Mouse (Mus musculus) heart, embryonic 10.5 days (tissue): ENCODE results near the gene Epn2. TPM values are rescaled to one million over a fixed set of nuclear protein-coding genes. Genes with fewer than 3 reads are reported as not detected.
A peak's percentile ranks its signal among the peaks of the same experiment; 100 is the strongest.

ENCODE experiments used
- DNase-seq: peaks from one replicate; pipeline ENCODE4 v3.0.0-alpha.2; 2017; ENCODE audit warnings: low spot score
- H3K27ac ChIP-seq: fragments of 300-500 bp; sonication (generic); 2 replicates; pipeline ENCODE4 v1.5.1; 2016; ENCODE audit warnings: mild to moderate bottlenecking
- H3K27me3 ChIP-seq: fragments of 300-500 bp; sonication (generic); 2 replicates; pipeline ENCODE4 v1.6.1; 2016; ENCODE audit warnings: mild to moderate bottlenecking; ENCODE audit not compliant: poor library complexity, insufficient read depth, severe bottlenecking
- H3K36me3 ChIP-seq: fragments of 300-500 bp; sonication (generic); 2 replicates; pipeline ENCODE4 v1.6.1; 2016; ENCODE audit warnings: mild to moderate bottlenecking, moderate library complexity
- H3K4me1 ChIP-seq: fragments of 300-500 bp; sonication (generic); 2 replicates; pipeline ENCODE4 v1.6.1; 2016; ENCODE audit warnings: mild to moderate bottlenecking
- H3K4me3 ChIP-seq: fragments of 300-500 bp; sonication (generic); 2 replicates; pipeline ENCODE4 v1.5.1; 2016; ENCODE audit warnings: mild to moderate bottlenecking, moderate library complexity
- H3K9me3 ChIP-seq: fragments of 300-500 bp; sonication (generic); 2 replicates; pipeline ENCODE4 v1.6.1; 2016; ENCODE audit warnings: mild to moderate bottlenecking, moderate library complexity
- WGBS: fragments of 180-500 bp; shearing (Covaris S2); methylation state at CpG from one replicate; pipeline ENCODE4 v1.1.7; 2016; 5-methylcytosine and 5-hydroxymethylcytosine counted together
- polyA plus RNA-seq: library from polyadenylated mRNA; unstranded; fragments of >200 nt; fragmentation: Nextera tagmentation; extraction: Ambion mirVana; gene quantifications from 2 replicates; pipeline ENCODE4 v1.2.1, GENCODE M21; 2016

The Epn2 gene
- polyA plus RNA-seq, 1 experiment from 2014 or later, result 22.9 TPM

DNA sequence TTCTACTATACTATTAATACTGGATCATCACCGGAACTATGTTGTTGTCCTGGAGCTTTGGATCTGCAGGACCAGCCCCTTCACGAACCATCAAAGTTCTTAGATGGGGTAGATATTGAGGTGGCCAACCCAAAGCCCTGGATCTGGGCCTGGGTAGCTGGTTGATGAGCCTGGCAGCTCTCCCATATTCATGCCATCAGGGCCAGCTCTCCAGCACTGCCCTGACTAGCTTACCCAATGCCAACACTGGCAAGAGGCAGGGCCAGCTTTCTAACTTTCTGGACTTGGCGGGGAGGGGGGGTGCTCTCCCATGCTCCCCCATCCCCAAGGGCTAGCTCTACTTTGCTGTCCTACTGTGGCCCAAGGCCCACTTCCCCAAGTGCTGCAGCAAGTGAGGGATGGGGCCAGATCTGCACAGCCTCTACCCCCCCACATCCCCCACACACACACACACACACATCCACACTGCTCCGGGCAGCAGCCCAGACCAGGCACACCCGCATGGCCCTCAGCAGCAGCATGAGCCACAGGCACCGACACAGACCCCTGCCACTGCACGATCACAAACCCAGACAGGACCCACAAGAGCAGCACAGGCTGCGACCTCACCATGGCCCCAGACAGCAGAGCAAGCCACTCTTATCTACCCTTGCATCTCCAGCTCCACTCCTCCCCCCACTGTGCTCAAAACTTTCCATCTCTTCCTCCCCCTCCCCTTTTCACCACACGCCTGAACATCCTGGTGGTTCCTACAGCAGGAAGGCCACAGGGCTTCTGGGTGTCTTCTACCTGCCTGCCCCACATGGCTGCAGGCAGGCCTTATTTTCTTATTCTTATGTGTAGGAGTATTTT, 98.0 kb downstream of the Epn2 start:
- peak; percentile 72 for DNase-seq
- Histone ChIP-seq H3K36me3 (peaks cover 1% of the 10 kb centered on the region; the same call in 1 of the 2 replicates), H3K4me1 (peaks cover 33% of the 10 kb centered on the region), H3K27me3 (peaks cover 13% of the 10 kb centered on the region; the same call in 1 of the 2 replicates), H3K9me3 (no peaks in the 10 kb centered on the region), H3K27ac (peak overlapping the region; percentile 37; the same call in 1 of the 2 replicates), H3K4me3 (no peak overlapping the region)
- WGBS, result 55% methylated on average over 9 of the region's 9 CpGs

DNA sequence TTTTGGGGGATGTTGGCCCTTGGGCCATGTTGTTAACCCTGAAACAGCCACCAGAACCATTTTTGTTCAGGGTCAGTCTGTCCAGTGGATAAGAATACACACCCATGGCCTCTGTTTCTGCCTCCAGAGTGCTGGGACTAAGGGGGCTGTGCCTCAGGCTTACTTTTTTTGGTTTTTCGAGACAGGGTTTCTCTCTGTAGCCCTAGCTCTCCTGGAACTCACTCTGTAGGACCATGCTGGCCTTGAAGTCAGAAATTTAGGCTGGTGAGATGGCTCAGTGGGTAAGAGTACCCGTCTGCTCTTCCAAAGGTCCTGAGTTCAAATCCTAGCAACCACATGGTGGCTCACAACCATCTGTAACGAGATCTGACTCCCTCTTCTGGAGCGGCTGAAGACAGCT, 100.7 kb downstream of the Epn2 start:
- Histone ChIP-seq H3K27me3 (peaks cover 7% of the 10 kb centered on the region; the same call in 1 of the 2 replicates), H3K27ac (no peak overlapping the region; the same call in 1 of the 2 replicates), H3K4me3 (no peak overlapping the region), H3K36me3 (no peaks in the 10 kb centered on the region), H3K9me3 (no peaks in the 10 kb centered on the region), H3K4me1 (peaks cover 9% of the 10 kb centered on the region)
- 82% methylated on average over 4 of the region's 4 CpGs for WGBS
- DNase-seq, result no peak

DNA sequence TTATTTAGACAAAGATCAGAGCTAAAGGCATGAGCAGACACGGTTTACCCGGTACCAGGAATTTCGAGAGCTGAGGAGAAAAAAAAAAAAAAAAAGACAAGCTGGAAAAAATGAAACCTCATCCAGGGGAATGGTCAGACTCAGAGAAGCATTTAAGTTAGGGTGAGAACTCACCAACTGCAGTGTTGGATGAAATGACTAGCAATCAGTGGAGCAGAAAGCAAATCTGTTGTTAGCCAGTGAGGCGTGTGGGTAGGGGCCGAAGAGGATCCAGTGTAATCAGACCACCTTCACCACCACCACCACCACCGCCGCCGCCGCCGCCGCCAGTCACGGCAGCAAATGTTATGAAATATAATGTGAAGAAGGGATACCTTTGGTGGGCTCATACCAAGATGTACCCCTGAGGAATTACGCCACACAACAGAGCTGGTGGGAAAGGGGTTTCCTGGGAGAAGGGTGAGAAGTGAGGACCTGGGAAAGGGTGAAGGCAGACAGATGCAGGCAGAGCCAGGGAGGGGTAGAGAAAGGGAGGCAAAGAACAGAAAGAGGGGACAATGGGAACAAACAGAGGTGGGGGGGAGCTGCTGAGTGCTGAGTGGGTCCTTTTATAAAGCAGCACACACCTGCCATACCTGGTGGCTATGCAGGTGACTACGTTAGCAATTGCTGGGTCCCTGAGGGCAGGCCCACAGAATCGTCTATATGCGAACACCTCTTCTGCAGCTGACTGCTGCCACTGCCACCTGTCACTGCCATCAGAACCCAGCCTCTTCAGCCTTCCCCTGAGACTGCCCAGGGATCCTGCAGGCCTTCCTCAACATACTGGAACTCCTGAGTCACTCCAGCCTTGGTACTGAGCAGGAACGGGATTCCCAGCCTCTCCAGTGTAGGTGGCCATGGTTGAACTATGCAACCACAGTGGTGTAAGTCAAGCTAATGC, 101.7 kb downstream of the Epn2 start:
- Histone ChIP-seq H3K9me3 (no peaks in the 10 kb centered on the region), H3K27me3 (peaks cover 10% of the 10 kb centered on the region; the same call in 1 of the 2 replicates), H3K27ac (peak overlapping the region; percentile 32; the same call in 1 of the 2 replicates), H3K4me3 (peak overlapping the region; percentile 5; the same call in 1 of the 2 replicates), H3K4me1 (peaks cover 9% of the 10 kb centered on the region), H3K36me3 (no peaks in the 10 kb centered on the region)
- 72% methylated on average over 17 of the region's 17 CpGs for WGBS
- no peak for DNase-seq

DNA sequence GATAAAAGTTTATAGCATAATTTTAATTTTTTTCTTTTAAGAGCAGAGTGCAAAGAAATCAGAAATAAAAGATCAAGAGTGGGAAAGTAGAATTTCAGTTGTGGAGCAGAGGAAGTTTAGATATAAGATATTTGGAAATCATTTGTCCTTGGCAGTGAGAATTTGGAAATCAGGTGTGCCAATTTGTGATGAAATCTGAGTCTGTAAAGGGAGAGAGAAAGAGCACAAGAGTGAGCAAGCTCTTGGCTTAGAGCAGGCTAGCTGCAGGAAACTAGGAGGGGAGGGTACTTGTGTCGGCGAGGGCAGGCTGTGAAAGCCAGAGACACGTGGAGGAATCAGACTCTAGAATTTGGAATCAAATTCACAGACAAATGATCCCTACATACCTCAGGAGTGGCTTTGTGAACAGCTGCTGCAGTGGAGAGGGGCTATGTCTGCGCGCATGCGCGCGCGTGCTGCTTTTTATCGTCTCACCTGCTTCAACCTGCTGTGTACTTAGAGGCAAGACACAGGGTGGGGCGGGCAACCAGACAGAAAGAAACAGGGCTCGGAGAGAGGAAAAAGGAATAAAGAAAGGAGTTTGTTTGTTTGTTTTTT, 102.6 kb downstream of the Epn2 start:
- H3K27ac ChIP-seq, result no peak overlapping the region
- no peak for DNase-seq

DNA sequence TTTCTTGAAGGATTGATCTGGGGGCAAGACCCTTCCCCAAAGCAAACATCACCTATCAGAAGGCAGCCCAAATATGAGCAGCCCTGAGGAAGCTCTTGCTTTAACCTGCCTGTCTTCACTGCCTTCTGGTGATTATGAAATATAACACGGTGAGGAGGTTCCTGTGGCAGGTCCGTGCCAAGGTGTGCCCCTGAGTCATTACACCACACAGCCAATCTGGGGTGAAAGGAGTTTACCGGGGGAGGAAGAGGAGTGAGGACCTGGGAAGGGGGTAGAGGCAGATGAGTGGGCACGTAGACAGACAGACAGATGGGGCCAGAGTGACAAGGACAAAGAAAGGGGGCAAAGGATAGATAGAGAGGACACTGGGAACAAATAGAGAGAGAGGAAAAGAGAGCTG, 105.9 kb downstream of the Epn2 start:
- H3K4me3 ChIP-seq, result no peak overlapping the region
- no peak overlapping the region for H3K27ac ChIP-seq
- no peaks in the 10 kb centered on the region for H3K9me3 ChIP-seq
- peaks cover 10% of the 10 kb centered on the region; the same call in 1 of the 2 replicates for H3K27me3 ChIP-seq
- H3K4me1 ChIP-seq, result no peaks in the 10 kb centered on the region
- no peak for DNase-seq
- H3K36me3 ChIP-seq, result no peaks in the 10 kb centered on the region
- WGBS, result 71% methylated on average over 4 of the region's 4 CpGs

More for the DNA sequence above, 102.6 kb downstream of the Epn2 start:
- no peak overlapping the region for H3K4me3 ChIP-seq
- H3K9me3 ChIP-seq, result no peaks in the 10 kb centered on the region
- H3K36me3 ChIP-seq, result no peaks in the 10 kb centered on the region
- H3K27me3 ChIP-seq, result peaks cover 10% of the 10 kb centered on the region; the same call in 1 of the 2 replicates
- WGBS, result 63% methylated on average over 12 of the region's 12 CpGs
- H3K4me1 ChIP-seq, result peaks cover 8% of the 10 kb centered on the region

- Histone ChIP-seq H3K4me3 (no peak overlapping the region), H3K27ac (no peak overlapping the region), H3K27me3 (peaks cover 3% of the 10 kb centered on the region; the same call in 1 of the 2 replicates), H3K36me3 (no peaks in the 10 kb centered on the region), H3K9me3 (no peaks in the 10 kb centered on the region), H3K4me1 (no peaks in the 10 kb centered on the region)
- DNase-seq, result no peak
Observed at GRCm38 (mm10) chr11:61470880-61471279, 108.6 kb downstream of the Epn2 start.

DNA sequence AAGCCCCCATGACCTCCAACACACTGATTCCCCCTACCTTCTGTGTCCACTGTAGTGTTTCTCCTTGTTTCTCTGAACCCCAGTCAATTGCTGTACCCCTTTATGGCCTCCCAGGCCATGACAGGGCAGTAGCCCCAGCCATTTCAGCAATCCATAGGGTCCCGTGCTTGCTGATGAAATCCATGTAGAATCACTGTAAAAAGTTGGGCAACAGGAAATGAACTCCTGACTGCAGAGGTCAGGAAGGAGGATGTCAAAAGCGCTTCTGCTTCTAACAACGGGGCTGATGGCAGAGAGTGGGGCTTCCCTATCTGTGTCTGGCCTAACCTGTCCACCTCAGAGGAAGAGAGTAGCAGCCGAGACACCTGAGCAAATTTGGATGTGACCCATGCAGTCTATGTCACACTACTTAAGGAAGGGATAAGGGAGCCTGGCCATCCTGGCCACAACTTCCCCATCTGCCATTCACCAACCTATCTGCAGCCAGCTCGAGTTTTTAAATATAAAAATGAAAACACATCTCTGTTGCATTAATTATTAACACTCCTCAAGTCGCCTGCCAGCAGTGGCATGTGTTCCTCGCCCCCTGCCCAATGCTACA, 110.1 kb downstream of the Epn2 start:
- 65% methylated on average over 7 of the region's 7 CpGs for WGBS
- Histone ChIP-seq H3K9me3 (no peaks in the 10 kb centered on the region), H3K4me3 (no peak overlapping the region), H3K27me3 (peaks cover 3% of the 10 kb centered on the region; the same call in 1 of the 2 replicates), H3K27ac (no peak overlapping the region), H3K4me1 (no peaks in the 10 kb centered on the region), H3K36me3 (no peaks in the 10 kb centered on the region)
- DNase-seq, result no peak

DNA sequence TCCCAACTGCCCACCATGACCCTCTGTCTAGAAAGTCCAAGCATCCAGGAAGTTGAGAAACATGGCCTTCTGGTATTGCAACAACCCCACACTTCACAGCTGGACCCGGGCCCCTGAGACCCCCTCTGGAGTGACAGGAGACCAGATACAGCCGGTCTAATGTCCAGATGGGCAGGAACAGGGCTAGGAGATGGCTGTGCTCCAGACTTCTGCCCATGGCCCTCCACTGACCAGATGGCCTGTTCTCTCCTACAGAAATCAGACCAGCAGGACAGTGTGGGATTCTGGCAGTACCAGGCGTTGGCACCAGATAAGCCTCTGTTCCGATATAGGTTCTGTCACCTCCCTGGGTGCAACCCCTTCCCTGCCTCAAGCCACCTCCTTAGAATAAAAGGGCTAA, 111.0 kb downstream of the Epn2 start:
- no peak overlapping the region for H3K4me3 ChIP-seq
- H3K27me3 ChIP-seq, result peaks cover under 1% of the 10 kb centered on the region; the same call in 1 of the 2 replicates
- H3K36me3 ChIP-seq, result no peaks in the 10 kb centered on the region
- 75% methylated on average over 4 of the region's 4 CpGs for WGBS
- no peaks in the 10 kb centered on the region for H3K4me1 ChIP-seq
- DNase-seq, result no peak
- H3K9me3 ChIP-seq, result no peaks in the 10 kb centered on the region
- no peak overlapping the region for H3K27ac ChIP-seq

Other genes with a start within 250 kb of the Epn2 start
- 0.20 TPM in 1 of 2 replicates, not detected in the other for gene Slc47a2, start 236.8 kb downstream of the Epn2 start, polyA plus RNA-seq
- 11.3 and 27.9 TPM in 2 replicates for gene Slc47a1, start 201.3 kb downstream of the Epn2 start, polyA plus RNA-seq
- 0.10 and 0.77 TPM in 2 replicates for gene Rnf112, start 125.6 kb downstream of the Epn2 start, polyA plus RNA-seq
- 22.7 and 67.8 TPM in 2 replicates for gene Mfap4, start 94.3 kb downstream of the Epn2 start, polyA plus RNA-seq
- gene Mapk7, start 85.3 kb downstream of the Epn2 start, polyA plus RNA-seq, result 42.7 and 49.1 TPM in 2 replicates
- gene B9d1, start 74.5 kb downstream of the Epn2 start, polyA plus RNA-seq, result 14.5 and 21.5 TPM in 2 replicates
- gene Grap, start 73.6 kb upstream of the Epn2 start, polyA plus RNA-seq, result 10.2 and 11.8 TPM in 2 replicates
- gene Fam83g, start 104.4 kb upstream of the Epn2 start, polyA plus RNA-seq, result 3.2 and 3.3 TPM in 2 replicates
- gene Slc5a10, start 141.1 kb upstream of the Epn2 start, polyA plus RNA-seq, result 0.07 TPM in 1 of 2 replicates, not detected in the other
- gene Prpsap2, start 182.4 kb upstream of the Epn2 start, polyA plus RNA-seq, result 19.8 and 24.8 TPM in 2 replicates